ENCODE assay signal across 11 mouse cellular contexts in the genomic region with DNA sequence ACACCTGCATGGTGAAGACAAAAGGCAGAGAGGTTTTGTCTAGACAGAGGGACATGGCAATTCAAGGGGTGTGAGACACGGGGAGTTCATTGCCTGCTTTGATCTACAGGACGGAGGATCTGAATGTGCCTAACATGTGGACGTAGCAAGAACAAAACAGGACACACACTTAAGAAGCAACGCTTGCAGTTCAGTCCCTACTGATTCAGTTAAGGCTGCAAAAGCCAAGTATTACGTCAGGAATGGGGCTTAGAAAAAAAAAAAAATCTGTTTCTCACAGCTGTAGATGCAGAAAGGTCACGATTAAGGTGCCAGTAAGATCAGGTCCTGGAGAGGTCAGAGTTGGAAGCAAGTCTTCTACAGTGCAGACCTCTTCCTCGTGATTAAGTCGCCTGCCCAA. TPM values are rescaled to one million over a fixed set of nuclear protein-coding genes. Genes with fewer than 3 reads are reported as not detected.
DNase-seq lines count a peak whose midpoint lies in the region; ATAC-seq and TF ChIP-seq lines count a peak whose summit lies in the region.
"Had no signal": no experiment of that assay in that cellular context is flagged by ENCODE, and none has a peak within 500 bp of the region (broad histone marks: within the 10 kb centered on the region; RNA-seq: fewer than 3 reads in every experiment).

No protein-coding gene starts in this region.

- no peak overlapping the region for H3K9ac ChIP-seq in lung, embryonic 14.5 days
- H3K9ac ChIP-seq in intestine, embryonic 15.5 days: no peak overlapping the region
- H3K9ac ChIP-seq: forebrain, embryonic 15.5 days; liver, embryonic 15.5 days had no signal

- H3K4me3 ChIP-seq in lung, embryonic 14.5 days (ENCODE audit: low read depth, low read length): no peak overlapping the region
- no peak overlapping the region for H3K4me3 ChIP-seq in intestine, embryonic 15.5 days (replicated peaks)
- H3K4me3 ChIP-seq in small intestine, adult 2 months (ENCODE audit: low read depth, low read length): no peak overlapping the region
- H3K4me3 ChIP-seq: forebrain, embryonic 15.5 days; liver, embryonic 15.5 days had no signal

- no peak overlapping the region; the same call in 1 of the 2 replicates for H3K4me2 ChIP-seq in lung, embryonic 14.5 days
- H3K4me2 ChIP-seq in intestine, embryonic 15.5 days (replicated peaks): no peak overlapping the region
- H3K4me2 ChIP-seq: forebrain, embryonic 15.5 days; liver, embryonic 15.5 days had no signal

- DNase-seq in gastrocnemius, adult 18-20 months (ENCODE audit: low spot score): peak; percentile 30
- DNase-seq in gastrocnemius, postnatal 10 days: no peak
- DNase-seq in lung, embryonic 14.5 days: peak; percentile 18
- no peak for DNase-seq in lung, postnatal 10 days
- no peak for DNase-seq in Muller cell, postnatal 12 days (ENCODE audit: inconsistent ontology term)
- DNase-seq in left cerebral cortex, postnatal 25 days (ENCODE audit: low spot score in 2 of 2): no peak
- DNase-seq: thymus, adult 18-20 months had no signal

- no peak for TF ChIP-seq POLR2A in small intestine, adult 2 months (IDR thresholded peaks at IDR 0.05; ENCODE audit: low read depth, low read length)

- no peaks in the 10 kb centered on the region; the same call in 1 of the 2 replicates for H3K4me1 ChIP-seq in lung, embryonic 14.5 days (ENCODE audit: insufficient read depth)
- H3K4me1 ChIP-seq in intestine, embryonic 15.5 days (replicated peaks): no peaks in the 10 kb centered on the region; the same call in 1 of the 2 replicates
- H3K4me1 ChIP-seq in small intestine, adult 2 months (ENCODE audit: control insufficient read depth, insufficient read depth, insufficient read length, low read length): 0 out of 2 replicates have a peak, but pooled peaks cover 3% of the 10 kb centered on the region
- H3K4me1 ChIP-seq: forebrain, embryonic 15.5 days; liver, embryonic 15.5 days had no signal

- TF ChIP-seq CTCF in lung, embryonic 14.5 days (IDR thresholded peaks at IDR 0.05; ENCODE audit: low read depth): no peak
- TF ChIP-seq CTCF in small intestine, adult 2 months (IDR thresholded peaks at IDR 0.05; ENCODE audit: extremely low read depth, insufficient read length, insufficient replicate concordance, low read depth, low read length): no peak

- H3K9me3 ChIP-seq in lung, embryonic 14.5 days (ENCODE audit: low read depth, low read length): no peaks in the 10 kb centered on the region
- H3K9me3 ChIP-seq in intestine, embryonic 15.5 days: no peaks in the 10 kb centered on the region
- H3K9me3 ChIP-seq: forebrain, embryonic 15.5 days; liver, embryonic 15.5 days had no signal

- peak overlapping the region; percentile 70; the same call in 1 of the 2 replicates for H3K27ac ChIP-seq in lung, embryonic 14.5 days (ENCODE audit: low read depth)
- H3K27ac ChIP-seq in intestine, embryonic 15.5 days: peak overlapping the region; percentile 62
- H3K27ac ChIP-seq in small intestine, adult 2 months (ENCODE audit: insufficient read depth, low read depth, low read length): 0 out of 2 replicates have a peak overlapping the region, but pooled peaks have one; percentile 12
- H3K27ac ChIP-seq: forebrain, embryonic 15.5 days; liver, embryonic 15.5 days had no signal

- 33% methylated on average over 8 of the region's 8 CpGs for WGBS in lung, embryonic 14.5 days
- 42% methylated on average over 8 of the region's 8 CpGs for WGBS in intestine, embryonic 15.5 days
- WGBS in small intestine, adult 2 months: 68% methylated on average over 8 of the region's 8 CpGs

- H3K36me3 ChIP-seq in lung, embryonic 14.5 days (ENCODE audit: insufficient read depth): no peaks in the 10 kb centered on the region
- H3K36me3 ChIP-seq in intestine, embryonic 15.5 days: no peaks in the 10 kb centered on the region
- no peaks in the 10 kb centered on the region for H3K36me3 ChIP-seq in small intestine, adult 2 months (ENCODE audit: control insufficient read depth, insufficient read depth, low read length)
- H3K36me3 ChIP-seq: forebrain, embryonic 15.5 days; liver, embryonic 15.5 days had no signal

- no peaks in the 10 kb centered on the region for H3K27me3 ChIP-seq in lung, embryonic 14.5 days (ENCODE audit: insufficient read depth, low read length)
- H3K27me3 ChIP-seq in intestine, embryonic 15.5 days (replicated peaks): no peaks in the 10 kb centered on the region
- H3K27me3 ChIP-seq in small intestine, adult 2 months (ENCODE audit: control insufficient read depth, insufficient read depth, low read length): no peaks in the 10 kb centered on the region
- H3K27me3 ChIP-seq: forebrain, embryonic 15.5 days; liver, embryonic 15.5 days had no signal

- peak; percentile 7; the same call in 1 of the 2 replicates for ATAC-seq in lung, embryonic 14.5 days (ENCODE audit: insufficient read depth)
- peak; percentile 29; the same call in 1 of the 2 replicates for ATAC-seq in intestine, embryonic 15.5 days

- intact Hi-C loops in left cerebral cortex, postnatal 25 days (cut with DNase I): no loop called here

RNA-seq across cellular contexts. Expression of a gene that starts 14.5 kb away (rescaled TPM):
- total RNA-seq in gastrocnemius, adult 18-20 months (2021): 1 to 10 TPM; 2.4 to 3.5 TPM
- total RNA-seq in gastrocnemius, postnatal 10 days (2021): 1 to 10 TPM; 5.0 to 6.1 TPM
- polyA plus RNA-seq in lung, embryonic 14.5 days (2014; fragmentation: Nextera tagmentation; extraction: Ambion mirVana): 1.3 and 1.8 TPM in 2 replicates
- polyA plus RNA-seq in intestine, embryonic 15.5 days (2015; fragmentation: Nextera tagmentation; extraction: Ambion mirVana): 3.3 and 3.4 TPM in 2 replicates
- 0.18 and 0.34 TPM in 2 replicates for polyA plus RNA-seq in small intestine, adult 2 months (2012; rRNA removed)
- 10 to 100 TPM; 15.4 to 18.6 TPM for total RNA-seq in left cerebral cortex, postnatal 25 days (2021)

Comparison
In these comparisons a context has a peak if more than half of its experiments do, and no peak if none do; other contexts are left out.
1. DNase-seq: peak in gastrocnemius, adult 18-20 months (single experiment) and lung, embryonic 14.5 days (single experiment); none in gastrocnemius, postnatal 10 days (single experiment), lung, postnatal 10 days (single experiment), Muller cell, postnatal 12 days (single experiment) and left cerebral cortex, postnatal 25 days (0 of 2).
2. H3K27ac ChIP-seq: peak in every context shown above with its lines; median percentile 70 in lung, embryonic 14.5 days; 62 in intestine, embryonic 15.5 days; 12 in small intestine, adult 2 months.